Mouse (Mus musculus) cerebellum, adult 11 months (tissue): ENCODE results near the gene Fbxl3.

Experiments used
- DNase-seq: peaks from one replicate; pipeline ENCODE4 v3.0.0; 2022

The Fbxl3 gene

GRCm38 (mm10) chr14:103033271-103033823 is 66.0 kb downstream of the Fbxl3 start:
- no peak for DNase-seq
